Mouse (Mus musculus): ENCODE measurements at regions not wholly inside any gene's neighbourhood (a gene's known extent, or its start where the extent isn't known, plus 50 kb on each side); places are given as distances from the start of the nearest gene placed in this dataset.
A peak's percentile ranks its signal among the peaks of the same experiment; 100 is the strongest.

- no peak for DNase-seq
Measured at GRCm38 (mm10) chr1:23629366-23629765, 132.2 kb upstream of the B3gat2 start.

DNA sequence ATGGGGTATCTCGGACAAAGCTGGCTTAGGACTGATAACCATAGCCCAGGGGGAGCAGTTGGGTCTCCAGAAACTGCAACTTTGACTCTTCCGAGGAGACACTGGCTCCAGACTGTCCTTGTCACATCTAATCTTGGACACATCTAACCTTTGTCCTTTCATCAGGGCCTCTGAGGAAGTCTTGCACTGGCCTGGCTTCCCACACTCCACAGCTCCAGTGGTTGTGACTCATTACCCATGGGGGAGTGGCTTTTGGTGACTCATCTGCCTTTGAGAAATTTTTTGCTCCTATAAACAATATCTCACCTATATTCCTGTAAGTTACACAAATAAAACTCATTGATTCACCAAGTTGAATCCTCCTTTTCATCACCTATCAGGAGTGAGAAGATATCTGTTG is 116.5 kb upstream of the B3gat2 start:
- DNase-seq, result no peak

DNA sequence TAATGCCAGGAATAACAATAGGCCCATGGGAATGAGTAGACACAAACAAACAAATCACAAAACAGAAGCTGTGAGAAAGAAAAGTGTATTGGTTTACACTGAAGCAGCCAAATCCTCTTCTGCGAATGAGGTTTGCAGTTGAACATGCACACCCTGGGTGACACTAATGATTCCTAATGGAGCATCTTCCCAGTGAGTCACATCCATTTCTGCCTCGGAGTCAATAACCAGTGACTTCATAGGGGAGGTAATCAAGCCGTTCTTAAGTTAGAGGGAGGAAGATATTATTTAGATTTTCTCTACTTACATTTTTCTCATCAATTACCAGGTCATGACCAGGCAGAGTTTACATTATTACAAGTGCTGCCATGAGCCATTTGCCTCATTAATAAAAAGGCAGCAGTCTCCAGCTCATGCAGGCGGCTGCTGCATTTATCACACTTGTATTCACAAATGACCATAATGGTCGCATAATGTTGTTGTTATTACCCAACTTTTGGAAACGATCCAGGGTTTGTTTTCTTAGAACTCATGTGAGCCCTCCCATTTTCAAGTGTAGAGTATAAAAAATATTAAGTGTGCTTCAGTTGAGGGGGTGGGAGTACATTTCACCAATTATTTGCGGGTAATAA is 112.6 kb upstream of the B3gat2 start:
- DNase-seq, result no peak

DNA sequence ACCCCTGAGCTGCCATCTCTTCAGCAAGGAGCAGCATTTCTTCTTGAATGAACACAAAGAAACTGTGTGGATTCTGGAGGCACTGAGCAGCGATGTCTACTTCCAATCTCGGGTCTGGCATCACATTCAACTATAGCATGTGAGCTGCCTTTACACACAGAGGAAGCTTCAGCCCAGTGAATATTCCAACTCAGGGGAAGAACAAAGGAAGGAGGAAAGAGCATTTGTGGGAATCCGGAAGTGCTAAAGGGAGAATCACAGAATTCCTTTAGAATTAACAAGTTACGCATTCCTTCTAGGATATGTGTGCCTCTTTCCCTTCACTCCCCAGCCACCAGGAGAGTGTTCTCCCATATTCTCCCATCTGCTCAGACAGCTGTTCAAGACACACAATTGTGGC is 111.7 kb upstream of the B3gat2 start:
- DNase-seq, result no peak

- no peak for DNase-seq
Measured at GRCm38 (mm10) chr1:23653628-23654027, 107.9 kb upstream of the B3gat2 start.

- DNase-seq, result no peak
Measured at GRCm38 (mm10) chr1:23655768-23656167, 105.8 kb upstream of the B3gat2 start.

GRCm38 (mm10) chr1:23656302-23656701 is 105.3 kb upstream of the B3gat2 start:
- DNase-seq, result no peak

DNA sequence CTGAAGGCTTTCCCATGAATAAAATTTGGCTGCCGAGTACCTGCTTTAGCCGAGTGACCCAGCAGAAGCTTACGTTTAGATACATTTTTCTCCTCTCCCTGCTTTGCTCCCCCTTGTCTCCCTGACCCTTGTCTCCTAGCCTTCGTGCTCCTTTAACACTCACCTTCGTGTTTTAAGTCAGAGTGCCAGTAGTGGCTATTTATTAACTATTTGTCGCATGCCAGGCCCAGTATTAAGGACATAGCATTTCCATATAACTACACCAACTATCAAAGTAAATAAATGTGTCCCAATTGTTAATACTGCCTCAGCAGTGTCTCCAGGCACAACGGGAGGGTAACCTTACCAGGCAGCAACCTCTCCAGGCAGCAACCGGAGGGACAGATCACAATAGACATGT is 104.8 kb upstream of the B3gat2 start:
- no peak for DNase-seq

GRCm38 (mm10) chr1:23670514-23670913 is 91.0 kb upstream of the B3gat2 start:
- DNase-seq, result no peak

GRCm38 (mm10) chr1:23674357-23674756 is 87.2 kb upstream of the B3gat2 start:
- no peak for DNase-seq

DNA sequence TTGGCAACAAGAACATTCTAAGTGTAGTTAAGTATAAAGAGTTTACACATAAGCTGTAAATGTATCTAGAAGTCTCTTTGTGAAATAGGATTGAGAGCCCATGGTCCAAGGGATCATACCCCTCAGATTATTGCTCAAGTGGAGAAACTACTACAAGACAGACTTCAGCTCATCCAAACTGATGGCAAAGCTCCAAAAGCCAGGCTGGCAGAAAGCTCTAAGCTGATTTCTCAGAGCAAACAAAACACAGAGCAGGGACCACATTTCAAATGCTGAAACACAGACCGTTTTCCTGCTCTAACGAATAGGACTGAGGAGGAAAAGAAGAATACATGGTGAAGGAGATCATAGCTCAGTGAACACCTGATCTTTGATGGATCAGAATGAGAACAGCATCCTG is 85.3 kb upstream of the B3gat2 start:
- DNase-seq, result no peak

DNA sequence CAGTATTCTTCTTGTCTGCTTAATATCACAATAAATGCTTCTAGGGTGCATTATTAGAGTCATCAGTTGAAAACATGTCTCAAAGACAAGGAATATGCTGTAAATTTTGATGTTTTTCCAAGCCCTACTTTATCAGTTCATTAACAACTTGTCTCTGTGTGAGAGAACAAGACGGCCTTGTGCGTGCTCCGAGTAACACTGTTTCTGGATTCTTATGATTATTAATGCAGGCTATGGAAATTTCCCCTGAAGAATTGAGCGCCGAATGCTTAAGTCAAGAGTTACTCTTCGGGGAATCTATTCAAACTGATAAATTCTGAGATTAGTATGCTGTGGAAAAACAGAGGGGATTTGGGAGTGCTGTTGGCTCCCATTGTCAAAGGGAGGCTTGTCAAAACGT is 72.2 kb upstream of the B3gat2 start:
- no peak for DNase-seq

DNA sequence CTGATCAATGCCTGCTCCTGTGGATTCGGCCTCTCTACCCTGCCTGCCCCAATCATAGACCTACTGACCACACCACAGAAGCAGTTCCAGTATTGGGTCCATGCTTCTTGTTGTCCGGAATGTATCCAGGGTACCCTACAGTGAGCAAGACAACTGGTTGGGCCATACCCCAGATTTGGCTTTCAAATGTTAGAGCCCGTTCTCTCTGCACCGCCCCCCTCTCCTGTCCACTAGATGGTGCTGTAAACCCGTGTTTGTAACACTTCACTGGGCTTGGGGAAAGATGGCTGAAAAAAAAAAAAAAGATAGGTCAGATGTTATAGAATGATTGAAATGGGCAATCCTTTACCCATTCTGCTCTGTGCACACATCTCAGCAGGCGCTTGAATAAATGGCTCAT is 56.1 kb upstream of the B3gat2 start:
- DNase-seq, result peak; percentile 41 to 58

DNA sequence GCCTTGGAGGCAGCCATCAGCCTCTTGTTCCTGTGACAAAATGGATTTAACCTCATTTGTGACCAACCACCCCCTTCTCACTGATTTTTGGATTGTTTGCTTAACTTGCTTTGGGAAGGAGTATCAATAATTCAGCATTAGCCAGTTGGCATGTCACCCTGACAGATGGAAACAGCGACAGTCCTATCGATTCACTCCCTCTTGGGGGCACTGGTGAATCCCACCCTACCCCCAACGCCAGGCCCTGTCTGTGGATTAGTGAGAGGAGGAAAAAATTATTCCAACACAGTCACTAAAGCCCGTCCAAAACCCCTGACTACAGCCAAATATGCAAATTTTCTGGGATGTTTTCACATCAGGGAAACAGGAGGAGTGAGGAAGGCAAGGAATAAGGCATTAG is 55.1 kb upstream of the B3gat2 start:
- DNase-seq, result no peak

Measured in spleen, adult 18-20 months (tissue).